Comparison of ENCODE assay signal across 8 mouse cellular contexts in the genomic region with DNA sequence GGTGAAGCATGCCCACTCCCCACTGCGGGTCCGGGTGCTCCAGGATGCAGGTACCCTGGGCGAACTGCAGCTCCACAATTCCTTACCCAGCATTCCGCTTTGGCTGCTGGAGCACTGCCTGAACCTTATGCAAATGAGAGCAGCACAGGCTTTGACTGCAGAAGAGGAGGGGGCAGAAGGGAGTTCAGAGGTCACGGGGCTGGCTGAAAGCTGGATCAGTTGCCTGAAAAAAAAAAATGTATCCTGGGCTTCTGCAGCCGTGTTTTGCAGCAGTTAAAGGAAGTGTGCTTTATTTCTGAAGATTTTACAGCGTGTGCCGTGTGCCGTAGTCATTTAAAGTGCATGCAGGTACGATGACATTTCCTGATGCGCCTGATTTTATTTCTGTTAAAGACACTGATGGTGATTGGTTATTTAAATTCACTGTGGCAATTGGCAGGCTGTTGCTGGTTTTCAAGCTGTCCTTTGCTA.
A peak's percentile ranks its signal among the peaks of the same experiment; 100 is the strongest.
DNase-seq lines count a peak whose midpoint lies in the region; ATAC-seq and TF ChIP-seq lines count a peak whose summit lies in the region.

No protein-coding gene starts in this region.

- H3K4me1 ChIP-seq in heart, embryonic 15.5 days (replicated peaks) = peaks cover 6% of the 10 kb centered on the region
- H3K4me1 ChIP-seq in liver, embryonic 11.5 days (replicated peaks; ENCODE audit: control insufficient read depth, insufficient read depth, low read length) = peaks cover 5% of the 10 kb centered on the region
- no peaks in the 10 kb centered on the region for H3K4me1 ChIP-seq in olfactory bulb, adult 2 months (ENCODE audit: control insufficient read depth, insufficient read depth, low read length)

- intact Hi-C loops in gastrocnemius, adult 2 months (cut with DNase I) = no loop called here
- intact Hi-C loops in gastrocnemius, postnatal 36 days (cut with DNase I) = no loop called here

- no peaks in the 10 kb centered on the region for H3K9me3 ChIP-seq in heart, embryonic 15.5 days (replicated peaks)
- no peaks in the 10 kb centered on the region for H3K9me3 ChIP-seq in liver, embryonic 11.5 days (ENCODE audit: control insufficient read depth, low read length)

- H3K27me3 ChIP-seq in heart, embryonic 15.5 days = no peaks in the 10 kb centered on the region
- H3K27me3 ChIP-seq in liver, embryonic 11.5 days (replicated peaks; ENCODE audit: control insufficient read depth, insufficient read depth, low read length) = no peaks in the 10 kb centered on the region

- WGBS in heart, embryonic 15.5 days = 4% methylated on average over 11 of the region's 11 CpGs
- WGBS in liver, embryonic 11.5 days = 2% methylated on average over 11 of the region's 11 CpGs
- 2% methylated on average over 11 of the region's 11 CpGs for WGBS in olfactory bulb, adult 2 months

- TF ChIP-seq POLR2A in olfactory bulb, adult 2 months (IDR thresholded peaks at IDR 0.05; ENCODE audit: insufficient read depth, low read depth, low read length) = 0 out of 2 replicates have a peak, but pooled peaks have one; percentile 16

- H3K9ac ChIP-seq in heart, embryonic 15.5 days = peak overlapping the region; percentile 64
- peak overlapping the region; percentile 69 for H3K9ac ChIP-seq in liver, embryonic 11.5 days (ENCODE audit: low read depth, low read length)

- no peaks in the 10 kb centered on the region for H3K36me3 ChIP-seq in heart, embryonic 15.5 days
- H3K36me3 ChIP-seq in liver, embryonic 11.5 days (ENCODE audit: control insufficient read depth, insufficient read depth, low read length) = no peaks in the 10 kb centered on the region

- ATAC-seq in heart, embryonic 15.5 days (replicated peaks; ENCODE audit: insufficient number of reproducible peaks, insufficient read depth, low FRiP score, low read depth) = 0 out of 2 replicates have a peak, but pooled peaks have one; percentile 31
- ATAC-seq in liver, embryonic 11.5 days (replicated peaks; ENCODE audit: low FRiP score) = peak; percentile 84

- H3K4me2 ChIP-seq in heart, embryonic 15.5 days = peak overlapping the region; percentile 80
- H3K4me2 ChIP-seq in liver, embryonic 11.5 days = peak overlapping the region; percentile 78

- DNase-seq in gastrocnemius, adult 2 months = peak; percentile 31
- DNase-seq in gastrocnemius, postnatal 36 days = no peak
- peak; percentile 90 for DNase-seq in embryo, embryonic 11 days
- peak; percentile 74 for DNase-seq in kidney, postnatal 14 days
- DNase-seq in liver, embryonic 11.5 days (ENCODE audit: low spot score) = peak; percentile 70
- DNase-seq in T-cell, adult 2 months (ENCODE audit: low spot score) = no peak

- TF ChIP-seq CTCF in gastrocnemius, adult 2 months (IDR thresholded peaks at IDR 0.05) = no peak
- TF ChIP-seq CTCF in olfactory bulb, adult 2 months (IDR thresholded peaks at IDR 0.05; ENCODE audit: insufficient read depth, low read depth, low read length) = no peak

- H3K27ac ChIP-seq in gastrocnemius, adult 2 months = no peak overlapping the region
- H3K27ac ChIP-seq in heart, embryonic 15.5 days = no peak overlapping the region
- H3K27ac ChIP-seq in liver, embryonic 11.5 days (ENCODE audit: low read depth, low read length) = no peak overlapping the region
- H3K27ac ChIP-seq in olfactory bulb, adult 2 months (ENCODE audit: insufficient read depth, low read depth, low read length) = peak overlapping the region; percentile 99

- peak overlapping the region; percentile 67 for H3K4me3 ChIP-seq in gastrocnemius, adult 2 months
- peak overlapping the region; percentile 57 for H3K4me3 ChIP-seq in heart, embryonic 15.5 days
- peak overlapping the region; percentile 57 for H3K4me3 ChIP-seq in liver, embryonic 11.5 days (ENCODE audit: low read depth, low read length)
- peak overlapping the region; percentile 84 for H3K4me3 ChIP-seq in olfactory bulb, adult 2 months (ENCODE audit: insufficient read depth, low read depth, low read length)

Comparison
In these comparisons a context has a peak if more than half of its experiments do, and no peak if none do; other contexts are left out.
1. DNase-seq: peak in gastrocnemius, adult 2 months (single experiment), embryo, embryonic 11 days (single experiment), kidney, postnatal 14 days (single experiment) and liver, embryonic 11.5 days (single experiment); none in gastrocnemius, postnatal 36 days (0 of 2) and T-cell, adult 2 months (single experiment).
2. Peak in every context shown above with its lines, with median percentiles within 50 percentile points of each other: H3K4me3 ChIP-seq.